Mouse (Mus musculus) fibroblast of lung, adult 2 months (primary cell): Measurements from ENCODE around the gene Dnajc3.

Experiments used
- DNase-seq: peaks from one replicate; pipeline ENCODE4 v3.0.0-alpha.2; 2011; ENCODE audit warnings: low read depth

Gene Dnajc3

DNA sequence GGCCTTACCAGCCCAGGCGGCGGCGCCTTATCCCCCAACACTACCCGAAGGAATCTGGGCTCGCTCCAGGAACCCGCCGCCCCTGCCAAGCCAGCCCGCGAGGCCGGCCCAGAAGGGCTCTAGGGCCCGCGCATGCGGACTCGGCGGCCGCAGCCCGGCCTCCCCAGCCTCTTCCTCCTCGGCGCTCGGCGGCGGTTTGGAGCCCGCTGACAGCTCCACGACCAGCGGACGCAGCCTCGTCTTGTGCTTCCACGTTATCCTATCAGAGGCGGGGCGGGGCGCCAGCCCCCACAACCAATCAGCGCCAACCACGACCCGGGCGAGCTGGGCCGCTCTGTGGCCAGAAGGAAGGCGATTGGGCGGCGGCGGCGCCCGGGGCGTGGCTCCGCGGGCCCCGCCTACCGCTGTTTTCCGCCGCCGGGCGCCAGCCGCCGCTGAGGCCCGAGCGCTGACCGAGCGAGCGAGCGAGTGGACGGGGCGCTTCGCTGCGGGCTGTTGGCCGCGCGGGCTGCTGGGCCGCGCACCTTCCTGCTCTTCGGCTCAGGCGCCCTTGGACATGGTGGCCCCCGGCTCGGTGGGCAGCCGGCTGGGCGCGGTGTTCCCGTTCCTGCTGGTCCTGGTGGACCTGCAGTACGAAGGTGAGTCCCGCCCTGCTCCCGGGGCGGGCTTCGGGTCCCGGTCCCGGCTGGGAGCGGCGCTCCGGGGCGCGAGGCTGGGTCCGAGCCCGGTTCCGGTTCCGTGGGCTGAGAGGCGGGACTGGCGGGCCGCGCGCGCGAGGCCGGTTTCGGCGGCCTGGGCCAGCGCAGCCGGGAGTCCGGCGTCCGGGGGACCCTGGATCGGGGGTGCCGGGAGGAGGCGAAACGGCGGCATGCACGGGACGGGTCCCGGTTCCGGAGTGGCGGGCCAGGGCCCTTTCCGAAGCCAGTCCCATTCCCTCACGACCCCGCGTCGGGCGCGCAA, at the start of gene Dnajc3:
Gene Dnajc3 (plus strand): TSS at position 444 of the 960 bp plus-strand sequence.
- peak; percentile 98 for DNase-seq

- no peak for DNase-seq
Measured at GRCm38 (mm10) chr14:118890101-118890500, 47.7 kb upstream of the Dnajc3 start.

GRCm38 (mm10) chr14:118895228-118895627, 42.5 kb upstream of the Dnajc3 start:
- DNase-seq, result no peak

DNA sequence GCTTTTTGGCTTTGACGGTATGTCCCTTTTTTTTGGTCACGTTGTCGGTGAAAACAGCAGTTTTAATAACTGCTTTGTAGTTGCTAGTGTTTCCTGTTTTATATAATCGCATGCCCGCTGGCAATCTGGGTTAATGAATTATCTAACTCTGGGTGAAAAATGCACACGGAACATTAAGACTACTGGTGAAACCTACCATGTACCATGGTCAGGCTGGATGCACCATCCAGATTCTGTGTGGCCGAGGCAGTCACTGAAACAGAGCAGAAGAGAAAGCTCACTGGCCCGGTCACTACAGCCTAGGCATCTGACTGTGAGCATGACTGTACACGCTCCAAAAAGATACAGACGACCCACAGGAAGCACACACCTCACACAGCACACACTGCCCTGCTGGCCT, 42.1 kb upstream of the Dnajc3 start:
- no peak for DNase-seq

DNA sequence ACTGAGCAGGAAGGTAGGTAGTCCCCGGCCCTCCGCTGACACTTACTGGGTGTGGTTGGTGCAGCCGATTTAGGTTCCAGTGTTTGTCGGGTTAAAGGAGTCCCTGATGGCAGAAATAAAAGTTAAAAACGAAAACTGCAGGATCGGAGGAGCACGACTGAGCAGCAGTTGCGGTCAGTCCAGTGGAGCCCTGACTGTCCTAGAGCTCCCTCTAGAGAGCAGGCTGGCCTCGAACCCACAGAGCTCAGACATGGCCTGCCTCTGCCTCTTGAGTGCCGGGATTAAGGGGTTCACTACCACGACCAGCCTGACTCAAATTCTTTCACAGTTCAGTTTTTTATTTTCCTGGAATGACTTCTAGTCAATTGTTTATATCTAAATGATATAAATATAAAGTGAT, 37.8 kb upstream of the Dnajc3 start:
- DNase-seq, result no peak

GRCm38 (mm10) chr14:118900911-118901310, 36.9 kb upstream of the Dnajc3 start:
- no peak for DNase-seq

GRCm38 (mm10) chr14:118903397-118903796, 34.4 kb upstream of the Dnajc3 start:
- no peak for DNase-seq

- DNase-seq, result no peak
Measured at GRCm38 (mm10) chr14:118903867-118904562, 33.8 kb upstream of the Dnajc3 start.

GRCm38 (mm10) chr14:118907592-118907991, 30.2 kb upstream of the Dnajc3 start:
- DNase-seq, result no peak

DNA sequence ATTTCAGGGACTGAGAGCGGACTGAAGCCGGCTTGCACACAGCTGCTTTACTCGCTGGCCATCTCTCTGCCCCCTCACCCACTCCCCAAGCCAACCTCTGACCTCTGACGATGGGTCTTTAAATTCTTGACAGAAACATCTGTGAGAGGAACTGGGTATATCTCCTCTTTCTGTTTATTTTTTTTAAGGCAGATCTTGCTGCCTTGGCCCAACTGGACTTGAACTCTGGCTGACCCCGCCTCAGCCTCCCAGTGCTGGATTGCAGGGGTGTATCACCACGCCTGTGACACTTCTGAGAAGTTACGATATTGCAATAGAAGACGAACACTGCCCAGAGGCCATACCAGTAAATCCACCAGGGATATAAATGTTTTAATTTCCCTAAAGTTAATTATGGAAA, 27.9 kb upstream of the Dnajc3 start:
- DNase-seq, result no peak

DNA sequence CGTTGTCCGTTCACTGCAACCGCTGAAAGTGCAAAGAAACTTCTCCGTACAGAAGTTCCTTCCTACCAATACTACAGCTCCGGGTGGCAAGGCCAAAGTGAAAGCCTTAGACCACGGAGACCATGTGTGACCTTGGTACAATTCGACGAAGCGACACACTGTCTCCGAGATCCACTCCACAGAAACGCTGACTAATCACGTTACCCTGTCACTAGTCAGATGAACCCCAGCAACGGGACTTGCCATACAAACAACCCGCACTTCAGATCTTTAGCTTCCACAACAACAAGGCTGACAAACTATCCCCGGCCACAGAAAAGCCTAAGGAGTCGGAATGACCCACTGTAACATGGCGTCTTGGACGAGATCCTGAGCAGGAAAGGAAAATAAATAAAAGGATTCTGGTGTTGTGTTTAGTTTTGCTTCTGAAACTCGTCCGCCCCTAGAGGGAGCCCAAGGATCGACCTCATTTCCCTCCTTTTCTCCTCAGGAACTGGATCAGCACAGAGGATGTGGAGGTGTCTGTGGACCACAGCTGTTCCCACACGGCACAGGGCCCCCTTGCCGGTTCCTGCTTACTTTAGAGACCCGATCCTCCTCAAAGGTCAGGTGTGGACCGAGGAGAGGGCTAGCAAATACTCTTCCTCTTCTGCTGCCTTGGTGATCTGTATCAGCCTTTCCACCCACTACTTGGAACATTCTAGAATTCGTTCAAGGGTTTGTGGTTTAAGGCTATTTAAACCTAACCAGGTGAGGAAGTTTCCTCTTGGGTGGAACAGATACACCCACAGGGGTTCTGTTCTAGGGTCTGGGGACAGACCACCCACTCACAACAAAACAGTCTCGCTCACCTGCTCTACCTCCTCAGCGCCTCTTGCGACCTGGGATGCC, 27.2 kb upstream of the Dnajc3 start:
- peak; percentile 48 for DNase-seq

GRCm38 (mm10) chr14:118911521-118911920, 26.3 kb upstream of the Dnajc3 start:
- no peak for DNase-seq

DNA sequence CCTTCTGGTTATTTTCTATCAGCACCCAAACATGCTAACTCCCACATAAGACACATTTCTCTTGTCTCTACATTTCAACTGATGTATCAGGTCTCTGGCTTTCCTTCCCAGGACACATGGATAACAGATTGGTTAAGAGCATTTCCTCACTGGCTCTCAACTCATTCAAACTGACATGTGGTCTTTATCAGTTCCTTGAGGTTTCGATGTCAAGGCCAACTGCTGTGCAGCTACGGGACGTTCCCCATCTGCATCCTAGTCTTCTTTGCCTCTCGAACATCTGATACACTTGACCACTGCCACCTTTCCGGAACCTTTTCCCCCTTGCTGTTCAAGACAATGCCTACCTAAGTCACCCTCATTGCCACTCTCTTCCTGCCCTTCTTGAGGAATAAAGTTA, 24.1 kb upstream of the Dnajc3 start:
- DNase-seq, result no peak

DNA sequence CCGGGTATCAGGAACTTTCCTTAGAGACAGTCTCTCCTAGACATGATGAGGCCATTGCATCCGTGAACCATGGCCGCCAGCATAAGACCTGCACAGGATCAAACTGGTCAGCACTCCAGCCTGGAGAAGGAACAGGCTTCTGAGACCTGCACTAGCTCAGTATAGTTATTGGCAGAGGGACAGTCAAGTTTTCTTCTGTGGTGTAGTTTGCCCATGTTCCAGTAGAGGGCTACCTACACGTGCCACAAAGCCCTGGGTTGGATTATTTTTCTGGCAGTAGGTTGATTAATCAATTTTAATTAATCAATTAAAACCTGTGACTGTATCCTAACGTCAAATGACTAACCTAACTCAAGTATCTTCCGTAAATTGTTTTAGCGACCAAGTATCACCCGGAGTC, 18.8 kb upstream of the Dnajc3 start:
- DNase-seq, result no peak

DNA sequence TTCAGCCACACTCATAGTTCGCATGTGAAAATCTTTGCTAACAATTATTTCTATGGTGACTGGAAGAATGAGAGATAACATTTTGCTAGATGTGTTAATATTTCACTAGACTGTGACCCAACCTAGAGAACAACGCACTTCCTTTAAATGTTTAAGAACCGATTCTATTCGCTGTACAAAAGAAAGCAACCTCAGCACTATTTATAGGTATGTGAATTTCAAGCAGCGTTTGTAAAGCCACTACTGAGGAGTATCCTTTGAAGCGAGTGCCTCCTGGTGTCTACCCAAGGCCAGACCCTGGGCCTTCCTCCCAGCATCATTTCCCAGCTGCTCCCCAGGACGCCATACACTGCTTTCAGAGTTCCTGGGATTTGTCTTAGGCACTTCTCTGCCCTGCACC, 17.1 kb upstream of the Dnajc3 start:
- no peak for DNase-seq

GRCm38 (mm10) chr14:118922251-118922650, 15.5 kb upstream of the Dnajc3 start:
- DNase-seq, result no peak

DNA sequence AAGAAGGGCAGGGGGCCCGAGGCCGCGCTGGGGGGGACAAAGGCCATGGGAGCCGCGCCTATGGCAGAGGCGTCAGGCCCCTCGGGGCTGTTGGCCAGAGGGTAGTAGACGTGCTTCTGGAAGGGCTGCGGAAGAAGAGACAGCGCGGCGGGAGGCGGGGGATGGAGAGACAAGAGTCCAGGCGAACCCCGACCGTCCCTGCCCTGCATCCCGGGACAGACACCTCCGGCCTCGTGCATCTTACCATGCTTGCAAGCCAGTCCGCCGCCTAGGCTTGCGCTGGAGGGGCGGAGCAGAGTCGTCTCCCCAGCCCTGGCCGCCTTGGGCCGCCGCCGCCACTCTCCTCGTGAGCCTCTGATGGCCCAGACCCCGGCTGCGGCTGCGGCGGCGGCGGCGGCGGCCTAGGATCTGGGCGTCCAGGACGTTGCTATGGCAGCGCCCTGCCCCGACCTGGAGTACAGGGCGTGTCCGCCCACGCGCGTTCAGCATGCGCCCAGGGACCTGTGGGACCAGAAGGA, 15.1 kb upstream of the Dnajc3 start:
- no peak for DNase-seq

- peak; percentile 67 for DNase-seq
Measured at GRCm38 (mm10) chr14:118924673-118925615, 12.8 kb upstream of the Dnajc3 start, which contains the start of gene Dzip1. TSS of gene Dzip1 (minus strand) at chr14:118925460.

DNA sequence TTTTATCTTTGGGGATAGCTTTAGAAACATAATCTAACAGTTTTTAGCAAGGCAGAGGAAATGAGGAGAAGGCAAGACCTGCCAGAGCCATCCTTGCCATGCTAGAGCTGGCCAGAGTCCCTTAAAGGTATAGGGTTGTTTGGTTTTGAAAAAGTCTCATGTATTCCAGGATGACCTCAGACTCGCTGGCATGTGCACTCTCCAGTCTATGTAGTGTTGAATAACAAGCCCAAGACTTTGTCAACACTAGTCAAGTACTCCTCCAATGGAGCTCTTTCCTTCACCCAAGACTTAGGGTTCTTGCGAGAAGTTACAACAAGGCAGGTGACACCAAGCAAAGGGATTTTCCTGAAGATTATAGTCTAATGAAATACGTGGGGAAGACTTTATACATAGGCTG, 9.2 kb upstream of the Dnajc3 start:
- DNase-seq, result no peak

GRCm38 (mm10) chr14:118929779-118930178, 8.0 kb upstream of the Dnajc3 start:
- no peak for DNase-seq

- DNase-seq, result no peak
Measured at GRCm38 (mm10) chr14:118930777-118931176, 7.0 kb upstream of the Dnajc3 start.
